Mouse (Mus musculus): ENCODE measurements around the gene Sema4b. TPM values are rescaled to one million over a fixed set of nuclear protein-coding genes. Genes with fewer than 3 reads are reported as not detected.

The Sema4b gene
- polyA plus RNA-seq, 1 experiment from 2014 or later = 11.9 TPM

GRCm38 (mm10) chr7:80227065-80227464, 40.4 kb downstream of the Sema4b start:
- ATAC-seq (ENCODE audit: insufficient read depth) (no peak), DNase-seq (no peak)
- Histone ChIP-seq H3K4me1 (ENCODE audit: insufficient read depth) (0 out of 2 replicates have a peak, but pooled peaks cover 3% of the 10 kb centered on the region), H3K27ac (ENCODE audit: low read depth) (no peak overlapping the region), H3K4me3 (ENCODE audit: low read depth, low read length) (no peak overlapping the region), H3K27me3 (ENCODE audit: insufficient read depth, low read length) (no peaks in the 10 kb centered on the region), H3K4me2 (no peak overlapping the region), H3K9ac (no peak overlapping the region), H3K9me3 (ENCODE audit: low read depth, low read length) (no peaks in the 10 kb centered on the region), H3K36me3 (ENCODE audit: insufficient read depth) (peaks cover 43% of the 10 kb centered on the region)
- TF ChIP-seq CTCF (IDR thresholded peaks at IDR 0.05; ENCODE audit: low read depth) = no peak
- WGBS = 94% methylated on average over 4 of the region's 4 CpGs

- Histone ChIP-seq H3K9me3 (ENCODE audit: low read depth, low read length) (no peaks in the 10 kb centered on the region), H3K4me1 (ENCODE audit: insufficient read depth) (0 out of 2 replicates have a peak, but pooled peaks cover 3% of the 10 kb centered on the region), H3K4me3 (ENCODE audit: low read depth, low read length) (no peak overlapping the region), H3K27me3 (ENCODE audit: insufficient read depth, low read length) (no peaks in the 10 kb centered on the region), H3K4me2 (no peak overlapping the region), H3K27ac (ENCODE audit: low read depth) (no peak overlapping the region), H3K9ac (no peak overlapping the region), H3K36me3 (ENCODE audit: insufficient read depth) (peaks cover 23% of the 10 kb centered on the region)
- ATAC-seq (ENCODE audit: insufficient read depth) (no peak), DNase-seq (no peak)
- WGBS = 68% methylated on average over 6 of the region's 6 CpGs
- no peak for TF ChIP-seq CTCF (IDR thresholded peaks at IDR 0.05; ENCODE audit: low read depth)
Observed at GRCm38 (mm10) chr7:80230196-80230595, 43.6 kb downstream of the Sema4b start.

GRCm38 (mm10) chr7:80231971-80232488, 45.4 kb downstream of the Sema4b start:
- no peak for TF ChIP-seq CTCF (IDR thresholded peaks at IDR 0.05; ENCODE audit: low read depth)
- no peaks in the 10 kb centered on the region for H3K9me3 ChIP-seq (ENCODE audit: low read depth, low read length)
- H3K4me3 ChIP-seq (ENCODE audit: low read depth, low read length) = peak overlapping the region; percentile 66
- peaks cover 13% of the 10 kb centered on the region for H3K36me3 ChIP-seq (ENCODE audit: insufficient read depth)
- no peaks in the 10 kb centered on the region for H3K27me3 ChIP-seq (ENCODE audit: insufficient read depth, low read length)
- H3K9ac ChIP-seq = peak overlapping the region; percentile 56
- WGBS = 1% methylated on average over 29 of the region's 29 CpGs
- DNase-seq (peak; percentile 37), ATAC-seq (ENCODE audit: insufficient read depth) (peak; percentile 47)
- H3K4me2 ChIP-seq = peak overlapping the region; percentile 97
- H3K4me1 ChIP-seq (ENCODE audit: insufficient read depth) = 0 out of 2 replicates have a peak, but pooled peaks cover 3% of the 10 kb centered on the region
- peak overlapping the region; percentile 67 for H3K27ac ChIP-seq (ENCODE audit: low read depth)

GRCm38 (mm10) chr7:80232489-80233029, 45.9 kb downstream of the Sema4b start, which contains the start of the genes Cib1 and Gdpgp1:
Gene Cib1, minus strand, starts transcription at chr7:80232813.
Gene Gdpgp1, plus strand, starts transcription at chr7:80232865.
- Histone ChIP-seq H3K4me1 (ENCODE audit: insufficient read depth) (0 out of 2 replicates have a peak, but pooled peaks cover 3% of the 10 kb centered on the region), H3K9me3 (ENCODE audit: low read depth, low read length) (no peaks in the 10 kb centered on the region), H3K27ac (ENCODE audit: low read depth) (peak within 1 kb of the TSS; percentile 67), H3K9ac (peak within 1 kb of the TSS; percentile 56), H3K27me3 (ENCODE audit: insufficient read depth, low read length) (no peaks in the 10 kb centered on the region), H3K4me3 (ENCODE audit: low read depth, low read length) (peak within 1 kb of the TSS; percentile 66), H3K4me2 (peak within 1 kb of the TSS; percentile 97), H3K36me3 (ENCODE audit: insufficient read depth) (peaks cover 9% of the 10 kb centered on the region; the same call in 1 of the 2 replicates)
- ATAC-seq (ENCODE audit: insufficient read depth) = peak; percentile 99
- TF ChIP-seq CTCF (IDR thresholded peaks at IDR 0.05; ENCODE audit: low read depth) = no peak
- under 1% methylated on average over 56 of the region's 56 CpGs for WGBS
- peak; percentile 99 for DNase-seq

- ATAC-seq (ENCODE audit: insufficient read depth) (no peak), DNase-seq (no peak)
- Histone ChIP-seq H3K9ac (no peak overlapping the region), H3K4me1 (ENCODE audit: insufficient read depth) (0 out of 2 replicates have a peak, but pooled peaks cover 3% of the 10 kb centered on the region), H3K27ac (ENCODE audit: low read depth) (no peak overlapping the region), H3K9me3 (ENCODE audit: low read depth, low read length) (no peaks in the 10 kb centered on the region), H3K27me3 (ENCODE audit: insufficient read depth, low read length) (no peaks in the 10 kb centered on the region), H3K4me3 (ENCODE audit: low read depth, low read length) (peak overlapping the region; percentile 66; the same call in 1 of the 2 replicates), H3K36me3 (ENCODE audit: insufficient read depth) (peaks cover 6% of the 10 kb centered on the region; the same call in 1 of the 2 replicates), H3K4me2 (peak overlapping the region; percentile 97)
- 66% methylated on average over 9 of the region's 9 CpGs for WGBS
- no peak for TF ChIP-seq CTCF (IDR thresholded peaks at IDR 0.05; ENCODE audit: low read depth)
Observed at GRCm38 (mm10) chr7:80233799-80234198, 47.2 kb downstream of the Sema4b start.

GRCm38 (mm10) chr7:80238542-80238941, 51.9 kb downstream of the Sema4b start:
- no peak for DNase-seq
- Histone ChIP-seq H3K27ac (ENCODE audit: low read depth) (no peak overlapping the region), H3K4me1 (ENCODE audit: insufficient read depth) (no peaks in the 10 kb centered on the region), H3K9me3 (ENCODE audit: low read depth, low read length) (no peaks in the 10 kb centered on the region), H3K9ac (no peak overlapping the region), H3K4me3 (ENCODE audit: low read depth, low read length) (no peak overlapping the region), H3K36me3 (ENCODE audit: insufficient read depth) (peaks cover 20% of the 10 kb centered on the region), H3K27me3 (ENCODE audit: insufficient read depth, low read length) (no peaks in the 10 kb centered on the region), H3K4me2 (no peak overlapping the region)
- no peak for ATAC-seq (ENCODE audit: insufficient read depth)
- no peak for TF ChIP-seq CTCF (IDR thresholded peaks at IDR 0.05; ENCODE audit: low read depth)
- 87% methylated on average over 10 of the region's 10 CpGs for WGBS

- H3K27me3 ChIP-seq (ENCODE audit: insufficient read depth, low read length) = no peaks in the 10 kb centered on the region
- 52% methylated on average over 4 of the region's 4 CpGs for WGBS
- peaks cover 20% of the 10 kb centered on the region for H3K36me3 ChIP-seq (ENCODE audit: insufficient read depth)
- ATAC-seq (ENCODE audit: insufficient read depth) = no peak
- no peaks in the 10 kb centered on the region for H3K4me1 ChIP-seq (ENCODE audit: insufficient read depth)
- no peak overlapping the region for H3K9ac ChIP-seq
- no peak overlapping the region for H3K4me3 ChIP-seq (ENCODE audit: low read depth, low read length)
- no peaks in the 10 kb centered on the region for H3K9me3 ChIP-seq (ENCODE audit: low read depth, low read length)
- peak overlapping the region; percentile 67; the same call in 1 of the 2 replicates for H3K27ac ChIP-seq (ENCODE audit: low read depth)
- no peak for DNase-seq
- no peak for TF ChIP-seq CTCF (IDR thresholded peaks at IDR 0.05; ENCODE audit: low read depth)
- no peak overlapping the region for H3K4me2 ChIP-seq
Observed at GRCm38 (mm10) chr7:80241661-80242060, 55.0 kb downstream of the Sema4b start.
